Mouse (Mus musculus) urinary bladder, postnatal 4 days (tissue): Measurements from ENCODE around the gene Ccdc62.

Source experiments
- DNase-seq, 2 experiments: peaks; one replicate each; pipeline ENCODE4 v3.0.0; 2021 to 2022; ENCODE audit warnings: low spot score in 2 of 2

Gene Ccdc62

GRCm38 (mm10) chr5:123930508-123930989 lies at the start of gene Ccdc62:
Gene Ccdc62 (plus strand): TSS chr5:123930679.
- DNase-seq = peak; percentile 93 to 95

DNA sequence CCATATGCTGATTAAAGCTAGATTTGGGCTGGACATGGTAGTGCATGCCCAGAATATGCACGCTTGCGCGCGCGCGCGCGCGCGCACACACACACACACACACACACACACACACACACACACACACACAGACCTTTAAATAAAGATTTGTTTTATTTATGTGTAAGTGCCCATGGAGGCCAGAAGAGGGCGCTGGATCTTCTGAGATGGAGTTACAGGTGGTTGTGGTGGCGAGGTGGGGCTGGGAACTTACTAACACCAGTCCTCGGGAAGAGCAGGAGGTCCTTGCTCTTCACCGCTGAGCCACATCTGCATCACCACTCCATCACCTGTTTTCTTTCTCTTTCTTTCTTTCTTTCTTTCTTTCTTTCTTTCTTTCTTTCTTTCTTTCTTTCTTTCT lies 49.7 kb upstream of the Ccdc62 start:
- DNase-seq = no peak

DNA sequence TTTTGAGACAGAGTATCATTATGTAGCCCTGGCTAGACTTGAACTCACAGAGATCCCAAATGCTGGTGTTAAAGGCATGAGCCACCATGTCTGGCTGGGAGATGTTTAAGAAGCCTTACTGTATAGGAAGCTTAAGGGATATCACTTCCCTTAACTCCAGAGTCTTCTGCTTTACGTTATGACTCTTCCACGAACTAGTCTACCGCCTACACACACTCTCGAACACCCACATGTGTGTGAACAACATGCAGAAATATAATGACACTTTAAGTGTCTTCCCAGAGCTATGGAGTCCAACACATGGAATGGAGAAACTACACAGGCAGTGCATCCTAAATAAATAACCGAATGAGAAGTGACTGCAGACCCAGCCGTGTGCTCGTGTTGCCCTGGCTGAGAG lies 46.6 kb upstream of the Ccdc62 start:
- DNase-seq = no peak

DNA sequence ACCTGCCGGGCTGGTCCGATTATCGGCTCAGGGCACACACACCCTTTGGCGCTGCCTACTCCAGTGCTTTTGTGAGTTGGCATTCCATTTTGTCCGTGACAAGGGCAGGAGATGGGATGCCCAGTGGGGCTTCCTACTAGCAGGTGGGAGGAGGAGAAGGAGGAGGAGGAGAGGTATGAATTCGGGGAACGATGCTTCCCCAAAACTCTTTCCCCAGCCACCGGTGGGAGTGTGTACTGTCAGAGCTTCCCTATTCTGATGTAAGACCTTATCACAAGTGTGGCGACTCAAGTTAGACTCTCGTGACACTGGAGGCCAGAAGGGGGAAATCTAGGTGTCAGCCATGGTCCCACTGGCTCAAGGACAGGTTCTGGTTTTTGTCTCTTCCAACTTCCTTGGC lies 46.1 kb upstream of the Ccdc62 start:
- no peak for DNase-seq

GRCm38 (mm10) chr5:123886365-123886764 lies 44.1 kb upstream of the Ccdc62 start:
- DNase-seq = no peak

DNA sequence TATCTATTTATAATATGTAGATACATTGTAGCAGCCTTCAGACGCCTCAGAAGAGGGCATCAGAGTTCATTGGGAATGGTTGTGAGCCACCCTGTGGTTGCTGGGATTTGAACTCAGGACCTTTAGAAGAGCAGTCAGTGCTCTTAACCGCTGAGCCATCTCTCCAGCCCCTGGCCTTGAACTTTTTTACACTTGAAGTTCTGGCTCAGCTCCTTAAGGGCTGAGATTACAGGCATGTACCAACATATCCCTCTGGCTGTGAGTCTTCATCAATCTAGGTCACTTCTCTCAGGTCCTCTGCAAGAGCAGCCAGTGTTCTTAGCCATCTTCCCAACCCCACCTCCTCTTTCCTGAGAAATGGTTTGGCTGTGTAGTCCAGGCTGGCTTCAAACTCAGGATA lies 40.2 kb upstream of the Ccdc62 start:
- no peak for DNase-seq

DNA sequence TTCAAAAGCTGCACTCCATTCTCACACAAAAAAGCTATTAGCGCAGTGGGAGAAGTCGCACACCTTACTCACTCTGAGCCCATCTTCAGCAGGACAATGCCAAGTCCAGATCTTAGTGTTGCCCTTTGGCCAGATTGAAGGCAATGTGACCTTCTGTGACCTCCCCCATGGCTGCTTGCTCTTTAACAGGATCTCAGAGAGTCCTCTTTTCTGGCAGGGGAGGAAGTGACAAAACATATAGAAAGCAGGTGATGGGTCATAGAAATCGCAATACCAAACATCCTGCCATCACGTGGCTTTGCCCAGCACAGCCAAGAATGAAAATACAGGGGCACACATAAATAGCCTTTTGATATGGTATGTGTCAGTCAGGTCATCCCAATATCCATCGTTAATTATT lies 39.5 kb upstream of the Ccdc62 start:
- DNase-seq = no peak

- no peak for DNase-seq
Observed at GRCm38 (mm10) chr5:123891669-123892068, 38.8 kb upstream of the Ccdc62 start.

DNA sequence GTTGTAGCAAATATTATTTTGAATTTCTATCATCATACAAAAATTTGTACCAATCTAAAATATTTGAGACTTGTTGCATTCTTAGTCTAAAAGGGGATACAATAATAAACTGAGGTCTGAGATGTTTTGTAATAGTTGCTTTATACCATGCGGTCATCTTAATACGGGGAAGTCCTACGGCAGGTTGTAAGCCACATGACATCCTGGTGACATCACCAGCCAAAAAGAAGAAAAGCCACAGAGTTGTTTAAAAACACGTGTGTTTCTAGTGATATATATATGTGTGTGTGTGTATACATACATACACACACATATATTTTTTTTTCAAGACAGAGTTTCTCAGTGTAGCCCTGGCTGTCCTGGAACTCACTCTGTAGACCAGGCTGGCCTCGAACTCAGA lies 37.0 kb upstream of the Ccdc62 start:
- DNase-seq = no peak

- DNase-seq = no peak
Observed at GRCm38 (mm10) chr5:123896395-123896794, 34.1 kb upstream of the Ccdc62 start.

DNA sequence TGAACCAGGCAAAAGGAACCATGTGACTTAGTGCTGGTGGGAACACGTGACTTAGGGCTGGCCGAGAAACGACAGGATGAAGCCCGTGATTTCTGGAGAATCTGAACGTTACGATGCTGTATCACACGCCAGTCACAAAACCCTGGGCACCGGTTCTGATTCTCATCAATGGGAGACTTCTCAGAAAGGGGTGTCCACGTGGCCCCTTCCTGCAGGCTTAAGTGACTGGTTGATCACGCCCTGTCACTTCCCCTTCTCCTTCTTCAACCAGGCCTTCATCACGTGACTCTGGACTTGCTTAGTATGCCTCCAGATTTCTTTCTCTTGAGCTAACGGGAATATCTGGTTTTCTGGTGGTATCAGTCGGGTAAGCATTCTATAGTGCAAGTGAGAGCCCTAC lies 33.1 kb upstream of the Ccdc62 start:
- no peak for DNase-seq

DNA sequence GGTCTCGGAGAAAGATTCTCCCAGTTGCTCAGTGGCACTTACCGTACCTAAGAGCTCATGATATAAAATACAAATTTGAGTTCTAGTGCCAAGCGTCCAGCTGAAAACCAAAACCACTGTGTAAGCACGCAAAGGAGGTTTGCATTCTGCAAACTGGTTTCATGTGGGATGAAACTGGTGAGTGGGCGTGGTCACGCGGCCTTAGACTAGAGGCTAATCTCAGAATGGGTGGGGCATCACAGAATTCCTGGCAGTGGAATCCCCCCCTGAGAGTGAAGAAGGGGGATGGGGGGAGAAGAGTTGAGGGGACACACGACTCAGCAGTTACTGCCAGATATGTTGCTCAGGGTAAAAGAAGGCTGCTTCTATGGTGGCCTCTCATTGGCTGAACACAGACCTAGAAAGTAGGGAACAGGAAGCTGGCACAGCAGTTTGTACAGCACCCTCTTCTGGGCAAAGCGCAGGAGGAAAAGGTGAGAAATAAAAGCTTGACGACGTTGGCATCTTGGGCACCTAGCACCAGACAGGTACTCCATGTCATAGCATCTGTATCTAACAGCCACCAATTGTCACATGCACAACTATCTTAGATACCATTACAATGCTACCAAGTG lies 26.3 kb upstream of the Ccdc62 start:
- no peak for DNase-seq

DNA sequence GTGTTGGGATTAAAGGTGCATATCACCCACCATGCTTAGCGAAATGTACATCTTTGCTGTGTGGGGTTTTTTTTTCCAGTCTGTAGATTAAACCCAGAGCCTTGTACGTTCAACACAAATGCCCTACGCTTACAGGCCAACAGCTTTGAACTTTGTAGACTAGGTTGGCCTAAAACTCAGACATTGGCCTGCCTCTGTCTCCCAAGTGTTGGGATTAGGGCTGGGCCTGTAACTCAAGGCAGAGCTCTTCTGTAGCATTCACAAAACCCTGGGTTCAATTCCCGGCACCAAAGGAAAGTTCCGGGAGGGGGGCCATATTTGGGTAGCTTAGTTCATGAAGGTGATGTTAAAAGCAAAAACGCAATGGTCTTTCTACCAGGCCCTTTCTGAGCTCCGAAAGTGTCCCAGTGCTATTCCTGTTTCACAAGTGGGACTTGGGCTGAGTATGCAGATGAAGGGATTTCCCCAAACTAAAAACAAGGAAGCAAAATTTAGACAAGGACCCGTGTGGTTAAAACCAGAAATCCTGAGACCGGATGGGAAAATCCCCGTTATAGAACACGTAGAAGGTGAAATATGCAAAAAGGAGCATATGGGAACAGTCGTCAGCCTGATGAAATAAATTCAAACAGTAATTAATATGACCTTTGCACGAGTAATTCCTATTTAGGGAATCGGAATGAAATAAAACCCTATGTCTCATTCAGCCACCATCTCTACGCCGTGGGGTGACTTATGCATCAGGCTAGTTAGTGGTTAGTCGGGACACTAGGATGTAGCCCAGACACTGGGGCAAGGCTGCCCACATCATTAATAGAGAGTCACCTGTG lies 24.1 kb upstream of the Ccdc62 start:
- DNase-seq = no peak

DNA sequence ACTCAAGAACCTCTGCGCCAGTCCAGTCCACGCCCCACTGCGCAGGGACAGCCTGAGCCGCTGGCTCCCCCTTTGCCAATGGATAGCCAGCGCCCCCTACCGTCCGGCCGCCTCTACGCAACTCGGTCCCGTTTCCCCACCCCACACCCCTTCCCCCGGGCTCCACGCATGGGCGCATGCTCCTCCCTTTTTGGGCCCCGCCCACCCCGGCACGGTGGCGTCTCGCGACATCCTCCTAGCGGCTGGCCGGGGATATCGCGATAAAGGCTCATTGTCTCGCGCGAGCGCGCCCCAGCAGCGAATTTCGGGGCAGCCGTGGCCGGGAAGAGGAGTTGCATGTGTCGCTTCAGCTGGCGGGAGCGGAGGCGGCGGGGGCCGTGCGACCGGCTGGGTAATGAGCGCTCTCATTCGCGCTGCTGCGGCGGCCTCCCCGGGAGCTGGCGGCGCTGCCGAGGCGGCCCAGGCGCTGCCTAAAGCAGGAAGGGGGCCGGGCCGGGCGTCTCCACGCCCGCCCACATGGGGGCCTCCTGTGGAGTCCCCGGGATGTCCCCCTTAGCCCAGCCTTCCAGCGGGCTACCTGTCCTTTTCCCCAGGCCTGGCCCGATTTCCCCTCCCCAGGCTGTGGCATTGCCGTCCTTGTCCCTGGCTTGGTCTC lies 23.4 kb upstream of the Ccdc62 start, which contains the start of gene Denr:
Gene Denr, plus strand, starts transcription at position 200 of the 655 bp plus-strand sequence.
- DNase-seq = peak; percentile 99 to 100

DNA sequence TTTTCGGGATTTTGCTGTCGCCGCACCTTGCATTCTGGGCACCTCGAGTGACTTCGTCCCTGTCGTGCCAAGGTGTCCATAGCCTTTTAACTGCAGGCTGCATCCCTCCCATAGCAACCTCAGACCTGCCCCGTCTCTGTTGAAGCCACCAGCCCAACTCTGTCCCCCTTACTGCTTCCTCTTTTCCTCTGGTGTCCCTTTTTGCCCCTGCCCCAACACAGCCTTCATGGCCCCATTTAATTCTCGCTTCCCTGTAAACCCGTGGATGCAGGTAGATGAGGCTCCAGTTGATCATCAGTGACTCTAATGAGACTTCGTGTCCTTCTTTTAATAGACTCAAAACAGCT lies 22.9 kb upstream of the Ccdc62 start:
- DNase-seq = no peak

DNA sequence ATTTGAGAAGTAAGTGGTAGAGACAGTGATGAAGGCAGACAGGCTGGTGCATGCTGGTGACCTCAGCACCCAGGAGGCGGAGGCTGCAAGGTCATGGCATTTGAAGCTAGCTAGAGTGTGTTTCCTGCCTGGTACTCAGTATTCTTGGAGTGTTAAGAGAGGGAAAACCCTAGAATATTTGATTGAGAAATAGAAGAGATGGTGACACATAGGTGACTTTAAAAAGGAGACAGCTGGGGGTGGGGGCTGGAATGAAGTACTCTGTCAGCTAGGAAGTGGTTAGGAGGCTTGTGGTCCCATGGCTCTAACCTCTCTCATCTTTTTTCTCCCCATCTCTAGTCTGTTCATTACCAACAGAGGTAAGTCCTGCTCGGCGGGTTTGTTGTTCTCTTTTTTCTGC lies 15.6 kb upstream of the Ccdc62 start:
- no peak for DNase-seq

DNA sequence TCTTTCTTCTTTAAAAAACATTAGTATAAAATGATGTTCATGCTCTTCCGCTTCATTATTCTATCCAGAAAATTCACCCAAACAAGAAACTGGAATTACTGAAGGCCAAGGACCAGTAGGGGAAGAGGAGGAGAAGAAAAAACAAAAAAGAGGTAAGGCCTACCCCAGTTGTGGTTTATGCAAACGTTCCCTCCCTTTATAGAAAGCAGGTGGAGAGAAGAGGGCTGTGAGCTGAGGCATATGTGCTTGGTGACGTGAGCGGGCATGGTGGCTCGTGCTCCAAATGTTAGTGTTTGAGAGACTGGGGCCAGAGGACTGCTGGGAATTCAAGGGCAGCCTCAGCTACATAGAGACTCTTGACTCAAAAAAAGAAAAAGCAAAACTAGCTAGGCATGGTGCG lies 8.4 kb upstream of the Ccdc62 start:
- DNase-seq = no peak

- no peak for DNase-seq
Observed at GRCm38 (mm10) chr5:123927118-123927517, 3.4 kb upstream of the Ccdc62 start, which contains the start of gene Gm43518. Gene Gm43518 (plus strand): TSS chr5:123927418.

DNA sequence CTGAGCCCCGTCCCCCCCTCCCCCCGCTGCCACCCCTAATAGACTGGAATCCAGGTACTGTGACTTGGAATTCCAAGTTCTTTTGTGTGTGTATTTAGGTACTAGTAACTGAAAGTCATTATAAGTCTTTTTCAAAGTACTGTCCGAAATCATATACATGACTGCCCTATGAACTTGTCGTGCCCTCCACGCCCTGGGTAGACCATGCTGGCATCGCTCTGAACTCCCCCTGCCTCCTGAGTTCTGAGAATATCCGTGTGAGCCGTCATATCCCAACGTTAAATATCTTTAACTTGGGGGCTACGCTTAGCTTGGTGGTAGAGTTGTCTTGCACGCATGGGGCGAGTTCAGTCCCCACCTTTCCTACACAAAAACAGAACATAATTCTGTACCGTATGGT lies 652 bp downstream of the Ccdc62 start:
- no peak for DNase-seq

DNA sequence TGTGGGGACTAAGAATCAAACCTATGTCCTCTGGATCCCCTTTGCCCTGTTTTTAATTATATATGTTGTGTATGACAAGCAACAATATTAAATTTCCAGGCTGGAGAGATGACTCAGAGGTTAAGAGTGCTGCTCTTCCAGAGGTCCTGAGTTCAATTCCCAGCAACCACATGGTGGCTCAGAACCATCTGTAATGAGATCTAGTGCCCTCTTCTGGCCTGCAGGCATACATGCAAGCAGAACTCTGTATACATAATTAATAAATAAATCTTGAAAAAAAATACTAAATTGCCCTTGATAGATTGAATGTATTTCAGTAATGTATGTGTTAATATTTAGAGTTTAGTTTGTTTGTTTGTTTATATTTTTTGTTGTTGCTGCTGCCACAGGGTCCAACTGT lies 2.4 kb downstream of the Ccdc62 start:
- no peak for DNase-seq

GRCm38 (mm10) chr5:123933556-123933955 lies 3.1 kb downstream of the Ccdc62 start:
- no peak for DNase-seq

GRCm38 (mm10) chr5:123933957-123934591 lies 3.6 kb downstream of the Ccdc62 start:
- DNase-seq = no peak
